ENCODE assay signal across 31 mouse cellular contexts in the genomic region with DNA sequence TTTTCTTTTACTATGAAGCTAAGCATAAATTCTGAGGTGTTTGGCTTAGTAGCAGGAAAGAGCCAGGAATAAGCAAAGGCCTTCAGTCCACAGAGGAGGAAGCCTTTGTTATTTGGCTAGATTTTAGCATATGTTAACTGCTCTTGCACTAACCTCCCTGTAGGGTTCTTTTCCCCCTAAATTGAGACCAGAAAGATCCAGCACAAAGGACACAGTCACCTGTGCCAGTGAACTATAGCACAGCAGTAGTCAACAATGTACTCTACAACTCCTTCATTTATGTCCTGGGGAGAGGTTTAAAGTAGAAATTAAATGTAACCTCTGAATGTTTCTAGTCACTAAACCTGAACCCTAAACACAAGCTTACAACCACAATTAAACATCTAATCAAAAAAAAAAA.
DNase-seq lines count a peak whose midpoint lies in the region; ATAC-seq lines count a peak whose summit lies in the region.
"Had no signal": no experiment of that assay in that cellular context is flagged by ENCODE, and none has a peak within 500 bp of the region (broad histone marks: within the 10 kb centered on the region; RNA-seq: fewer than 3 reads in every experiment).

No protein-coding gene starts in this region.

- H3K4me3 ChIP-seq in forebrain, embryonic 14.5 days (ENCODE audit: low read depth, low read length): no peak overlapping the region
- no peak overlapping the region for H3K4me3 ChIP-seq in forebrain, embryonic 16.5 days (replicated peaks; ENCODE audit: low read length)
- H3K4me3 ChIP-seq: forebrain, embryonic 10.5 days; gastrocnemius, adult 2 months; heart, embryonic 12.5 days; heart, embryonic 15.5 days; hindbrain, embryonic 10.5 days; hindbrain, embryonic 13.5 days; intestine, embryonic 15.5 days had no signal

- H3K4me2 ChIP-seq in forebrain, embryonic 14.5 days (ENCODE audit: low read length): no peak overlapping the region
- no peak overlapping the region for H3K4me2 ChIP-seq in forebrain, embryonic 16.5 days (ENCODE audit: low read length)
- H3K4me2 ChIP-seq: heart, embryonic 12.5 days; heart, embryonic 15.5 days; hindbrain, embryonic 13.5 days; intestine, embryonic 15.5 days had no signal

- no peak for DNase-seq in forebrain, embryonic 14.5 days (ENCODE audit: low spot score)
- DNase-seq in ES-CJ7 (ENCODE audit: low read depth, low spot score): peak; percentile 75
- DNase-seq in WW6 (ENCODE audit: low read depth, low spot score): peak; percentile 13
- no peak for DNase-seq in cerebellum, postnatal 36 days
- no peak for DNase-seq in urinary bladder, postnatal 25 days (ENCODE audit: low spot score)
- no peak for DNase-seq in kidney, adult 18-20 months
- DNase-seq: adrenal gland, postnatal 10 days; adrenal gland, postnatal 36 days; B cell, adult 2 months; cerebellum, adult 11 months; cerebellum, adult 2 months; cerebellum, adult 9-11 months; cerebellum, postnatal 25 days; embryo, embryonic 11 days; forebrain, postnatal 0 days; gastrocnemius, adult 2 months; gastrocnemius, postnatal 14 days; heart, adult 18-20 months; heart, postnatal 10 days; heart, postnatal 36 days; kidney, adult 11 months had no signal

- H3K27ac ChIP-seq in forebrain, embryonic 14.5 days (ENCODE audit: low read depth, low read length): no peak overlapping the region
- H3K27ac ChIP-seq in forebrain, embryonic 16.5 days (ENCODE audit: low read length): no peak overlapping the region
- H3K27ac ChIP-seq: forebrain, embryonic 10.5 days; gastrocnemius, adult 2 months; heart, embryonic 15.5 days; hindbrain, embryonic 10.5 days; intestine, embryonic 15.5 days had no signal

- no peaks in the 10 kb centered on the region for H3K36me3 ChIP-seq in forebrain, embryonic 14.5 days (ENCODE audit: control insufficient read depth, insufficient read depth, low read length)
- no peaks in the 10 kb centered on the region for H3K36me3 ChIP-seq in forebrain, embryonic 16.5 days (ENCODE audit: control insufficient read depth, insufficient read depth)
- H3K36me3 ChIP-seq: forebrain, embryonic 10.5 days; G1E; heart, embryonic 12.5 days; heart, embryonic 15.5 days; hindbrain, embryonic 10.5 days; hindbrain, embryonic 13.5 days; intestine, embryonic 15.5 days had no signal

- no peaks in the 10 kb centered on the region for H3K27me3 ChIP-seq in forebrain, embryonic 14.5 days (replicated peaks; ENCODE audit: control insufficient read depth, insufficient read depth, low read length)
- H3K27me3 ChIP-seq in forebrain, embryonic 16.5 days (replicated peaks; ENCODE audit: control insufficient read depth, insufficient read depth, low read length): no peaks in the 10 kb centered on the region
- H3K27me3 ChIP-seq: CH12.LX; heart, embryonic 12.5 days; heart, embryonic 15.5 days; hindbrain, embryonic 13.5 days; intestine, embryonic 15.5 days; Patski had no signal

- peak; percentile 32; the same call in 1 of the 2 replicates for ATAC-seq in forebrain, embryonic 14.5 days
- ATAC-seq in forebrain, embryonic 16.5 days: no peak
- ATAC-seq: forebrain, postnatal 0 days; intestine, embryonic 15.5 days; Patski had no signal

- no peak overlapping the region for H3K9ac ChIP-seq in forebrain, embryonic 14.5 days (ENCODE audit: low read length)
- H3K9ac ChIP-seq in forebrain, embryonic 16.5 days (replicated peaks; ENCODE audit: low read depth, low read length): no peak overlapping the region
- H3K9ac ChIP-seq: forebrain, postnatal 0 days; heart, embryonic 12.5 days; heart, embryonic 15.5 days; hindbrain, embryonic 13.5 days; intestine, embryonic 15.5 days had no signal

- H3K9me3 ChIP-seq in forebrain, embryonic 14.5 days (replicated peaks; ENCODE audit: control insufficient read depth, low read length): no peaks in the 10 kb centered on the region
- no peaks in the 10 kb centered on the region for H3K9me3 ChIP-seq in forebrain, embryonic 16.5 days (ENCODE audit: control insufficient read depth, low read length)
- H3K9me3 ChIP-seq: forebrain, embryonic 10.5 days; heart, embryonic 15.5 days; intestine, embryonic 15.5 days had no signal

- 0 out of 2 replicates have a peak, but pooled peaks cover 3% of the 10 kb centered on the region for H3K4me1 ChIP-seq in forebrain, embryonic 14.5 days (ENCODE audit: control insufficient read depth, insufficient read depth, low read length)
- no peaks in the 10 kb centered on the region for H3K4me1 ChIP-seq in forebrain, embryonic 16.5 days (replicated peaks; ENCODE audit: control insufficient read depth, insufficient read depth, low read length)
- H3K4me1 ChIP-seq: heart, embryonic 12.5 days; heart, embryonic 15.5 days; hindbrain, embryonic 13.5 days; intestine, embryonic 15.5 days had no signal

Comparison
In these comparisons a context has a peak if more than half of its experiments do, and no peak if none do; other contexts are left out.
1. DNase-seq: peak in ES-CJ7 (single experiment) and WW6 (single experiment); none in forebrain, embryonic 14.5 days (single experiment), cerebellum, postnatal 36 days (0 of 2), urinary bladder, postnatal 25 days (single experiment) and kidney, adult 18-20 months (single experiment).